Mouse (Mus musculus) monocyte, adult 5-6 weeks (primary cell): ENCODE results near the gene Gm21778. TPM values are rescaled to one million over a fixed set of nuclear protein-coding genes. Genes with fewer than 3 reads are reported as not detected.
"Not testable (repeated sequence)": the region's sequence is repeated elsewhere in the genome, so short reads cannot be mapped to it uniquely, and the experiment has no call there.

Source experiments
- ATAC-seq: fragments of 153-309, 156-312 bp; replicated peaks from 2 replicates; pipeline ENCODE4 v1.8.0; 2017; ENCODE audit warnings: mild to moderate bottlenecking; ENCODE audit not compliant: low TSS enrichment, insufficient number of reproducible peaks, severe bottlenecking, poor library complexity, low FRiP score
- total RNA-seq: library from RNA; stranded (forward); fragments of 200-1000, 200-491, 200-594 nt; gene quantifications from 3 replicates; pipeline ENCODE4 v1.2.3, GENCODE M21; 2017

Gene Gm21778
- total RNA-seq = not detected in 3 replicates

- not testable (repeated sequence) for ATAC-seq
Observed at GRCm38 (mm10) chrY:5942160-5942559, at the start of gene Gm21778. Gene Gm21778 (plus strand): TSS chrY:5942460.

Other genes starting within 250 kb of the Gm21778 start
- gene Gm20914, start 216.5 kb upstream of the Gm21778 start, total RNA-seq = not detected in 3 replicates
- gene Gm28171, start 149.1 kb upstream of the Gm21778 start, total RNA-seq = not detected in 3 replicates